In the genomic region with DNA sequence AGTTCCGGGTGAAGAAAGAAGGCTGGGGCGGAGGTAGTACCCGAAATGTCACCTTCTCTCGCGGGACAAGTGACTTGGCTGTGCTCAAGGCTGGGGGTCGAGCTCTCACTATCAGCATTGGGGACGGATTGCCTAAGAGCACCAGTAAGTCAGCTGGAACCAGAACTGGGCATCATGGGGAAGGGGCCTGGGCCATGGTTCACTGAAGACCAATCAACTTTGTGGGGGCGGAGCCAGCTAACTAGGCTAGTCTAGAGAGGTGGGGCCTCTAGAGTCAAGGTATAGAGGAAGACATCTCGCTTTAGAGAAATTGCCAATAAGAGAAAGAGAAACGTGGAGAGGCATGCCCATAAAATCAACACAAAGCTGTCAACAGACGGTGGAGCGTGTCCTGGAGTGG, we compare ENCODE assay signal across 33 mouse cellular contexts. TPM values are rescaled to one million over a fixed set of nuclear protein-coding genes. Genes with fewer than 3 reads are reported as not detected.
DNase-seq lines count a peak whose midpoint lies in the region; ATAC-seq and TF ChIP-seq lines count a peak whose summit lies in the region.
"Had no signal": no experiment of that assay in that cellular context is flagged by ENCODE, and none has a peak within 500 bp of the region (broad histone marks: within the 10 kb centered on the region; RNA-seq: fewer than 3 reads in every experiment).

No protein-coding gene starts in this region.

- H3K4me1 ChIP-seq in hindbrain, embryonic 14.5 days (replicated peaks; ENCODE audit: control insufficient read depth, insufficient read depth, low read length) = no peaks in the 10 kb centered on the region
- no peaks in the 10 kb centered on the region for H3K4me1 ChIP-seq in hindbrain, embryonic 11.5 days (replicated peaks; ENCODE audit: control insufficient read depth, insufficient read depth, low read length)
- peaks cover 4% of the 10 kb centered on the region for H3K4me1 ChIP-seq in ES-Bruce4 (ENCODE audit: control insufficient read depth, insufficient read depth, low read length)
- H3K4me1 ChIP-seq in lung, postnatal 0 days (ENCODE audit: insufficient read depth, low read depth, low read length) = no peaks in the 10 kb centered on the region
- H3K4me1 ChIP-seq: embryonic facial prominence, embryonic 10.5 days; embryonic facial prominence, embryonic 13.5 days; forebrain, embryonic 10.5 days; forebrain, embryonic 13.5 days; heart, embryonic 10.5 days; heart, embryonic 13.5 days; hindbrain, embryonic 12.5 days had no signal

- no peak for TF ChIP-seq CTCF in ES-Bruce4 (IDR thresholded peaks at IDR 0.05; ENCODE audit: low read depth, low read length)
- TF ChIP-seq CTCF in lung, postnatal 0 days (IDR thresholded peaks at IDR 0.05) = no peak

- no peak overlapping the region for H3K27ac ChIP-seq in hindbrain, embryonic 14.5 days
- no peak overlapping the region for H3K27ac ChIP-seq in hindbrain, embryonic 11.5 days (ENCODE audit: low read depth, low read length)
- H3K27ac ChIP-seq in ES-Bruce4 (ENCODE audit: insufficient read depth, low read length) = no peak overlapping the region
- no peak overlapping the region for H3K27ac ChIP-seq in lung, postnatal 0 days (ENCODE audit: low read length)
- H3K27ac ChIP-seq: embryonic facial prominence, embryonic 10.5 days; embryonic facial prominence, embryonic 13.5 days; forebrain, embryonic 10.5 days; forebrain, embryonic 13.5 days; heart, adult 2 months; heart, embryonic 10.5 days; heart, embryonic 13.5 days; hindbrain, embryonic 12.5 days; hindbrain, postnatal 0 days had no signal

- DNase-seq in hindbrain, embryonic 14.5 days (ENCODE audit: low spot score) = peak; percentile 14
- DNase-seq in hindbrain, embryonic 11.5 days (ENCODE audit: low spot score) = no peak
- DNase-seq in R1 (ENCODE audit: low read depth, low spot score) = peak; percentile 90
- DNase-seq in lung, postnatal 0 days (ENCODE audit: low spot score) = no peak
- DNase-seq in layer of hippocampus, postnatal 36 days = no peak
- DNase-seq: adrenal gland, adult 2 months; adrenal gland, postnatal 14 days; B cell, adult 2 months; cerebellum, adult 11-12 months; cerebellum, adult 8-10 months; cerebellum, postnatal 10 days; cerebellum, postnatal 36 days; embryo, embryonic 11 days; gastrocnemius, postnatal 10 days; heart, adult 2 months; heart, postnatal 14 days; heart, postnatal 4 days; kidney, adult 18-20 months had no signal

- TF ChIP-seq POLR2A in ES-Bruce4 (IDR thresholded peaks at IDR 0.05; ENCODE audit: insufficient read depth, low read length) = no peak

- peaks cover 4% of the 10 kb centered on the region; the same call in 1 of the 2 replicates for H3K9me3 ChIP-seq in hindbrain, embryonic 14.5 days (ENCODE audit: control insufficient read depth, low read length)
- H3K9me3 ChIP-seq in hindbrain, embryonic 11.5 days (ENCODE audit: control insufficient read depth, low read length) = no peaks in the 10 kb centered on the region
- H3K9me3 ChIP-seq in ES-Bruce4 (replicated peaks; ENCODE audit: control insufficient read depth, insufficient read depth, low read length, poor library complexity, severe bottlenecking) = no peaks in the 10 kb centered on the region; the same call in 1 of the 2 replicates
- no peaks in the 10 kb centered on the region for H3K9me3 ChIP-seq in lung, postnatal 0 days (ENCODE audit: low read length)

- no peaks in the 10 kb centered on the region for H3K27me3 ChIP-seq in hindbrain, embryonic 14.5 days (ENCODE audit: control insufficient read depth, insufficient read depth, low read length)
- no peaks in the 10 kb centered on the region for H3K27me3 ChIP-seq in hindbrain, embryonic 11.5 days (ENCODE audit: control insufficient read depth, insufficient read depth, low read length)
- H3K27me3 ChIP-seq in ES-Bruce4 (ENCODE audit: control insufficient read depth, insufficient read depth, low read length, poor library complexity, severe bottlenecking) = no peaks in the 10 kb centered on the region
- H3K27me3 ChIP-seq in lung, postnatal 0 days (replicated peaks; ENCODE audit: insufficient read depth, low read length) = no peaks in the 10 kb centered on the region
- H3K27me3 ChIP-seq: CH12.LX; embryonic facial prominence, embryonic 13.5 days; forebrain, embryonic 13.5 days; heart, embryonic 13.5 days; hindbrain, embryonic 12.5 days had no signal

- WGBS in hindbrain, embryonic 14.5 days = 87% methylated on average over 12 of the region's 12 CpGs
- 81% methylated on average over 12 of the region's 12 CpGs for WGBS in hindbrain, embryonic 11.5 days
- WGBS in lung, postnatal 0 days = 81% methylated on average over 12 of the region's 12 CpGs

- no peak overlapping the region for H3K9ac ChIP-seq in hindbrain, embryonic 14.5 days
- no peak overlapping the region for H3K9ac ChIP-seq in hindbrain, embryonic 11.5 days (ENCODE audit: low read depth, low read length)
- H3K9ac ChIP-seq in ES-Bruce4 (ENCODE audit: low read depth, poor library complexity, severe bottlenecking) = 0 out of 2 replicates have a peak overlapping the region, but pooled peaks have one; percentile 13
- H3K9ac ChIP-seq in lung, postnatal 0 days (replicated peaks; ENCODE audit: low read depth) = no peak overlapping the region
- H3K9ac ChIP-seq: embryonic facial prominence, embryonic 13.5 days; forebrain, embryonic 13.5 days; heart, embryonic 13.5 days; hindbrain, embryonic 12.5 days had no signal

- no peaks in the 10 kb centered on the region for H3K36me3 ChIP-seq in hindbrain, embryonic 14.5 days (replicated peaks; ENCODE audit: control insufficient read depth, insufficient read depth)
- H3K36me3 ChIP-seq in hindbrain, embryonic 11.5 days (ENCODE audit: control insufficient read depth, insufficient read depth, low read length) = no peaks in the 10 kb centered on the region
- no peaks in the 10 kb centered on the region for H3K36me3 ChIP-seq in ES-Bruce4 (ENCODE audit: control insufficient read depth, insufficient read depth, low read length, poor library complexity, severe bottlenecking)
- no peaks in the 10 kb centered on the region for H3K36me3 ChIP-seq in lung, postnatal 0 days (ENCODE audit: insufficient read depth, low read length)
- H3K36me3 ChIP-seq: embryonic facial prominence, embryonic 10.5 days; embryonic facial prominence, embryonic 13.5 days; forebrain, embryonic 10.5 days; heart, embryonic 10.5 days; heart, embryonic 13.5 days; hindbrain, embryonic 12.5 days had no signal

- H3K4me3 ChIP-seq in hindbrain, embryonic 14.5 days (replicated peaks; ENCODE audit: low read length) = no peak overlapping the region
- no peak overlapping the region for H3K4me3 ChIP-seq in hindbrain, embryonic 11.5 days (ENCODE audit: low read depth, low read length)
- peak overlapping the region; percentile 51 for H3K4me3 ChIP-seq in ES-Bruce4 (ENCODE audit: low read depth, low read length)
- H3K4me3 ChIP-seq in lung, postnatal 0 days (ENCODE audit: low read depth, low read length) = no peak overlapping the region
- H3K4me3 ChIP-seq: embryonic facial prominence, embryonic 10.5 days; embryonic facial prominence, embryonic 13.5 days; erythroblast, embryonic 14.5 days; forebrain, embryonic 10.5 days; forebrain, embryonic 13.5 days; heart, adult 2 months; heart, embryonic 10.5 days; heart, embryonic 13.5 days; hindbrain, embryonic 12.5 days had no signal

- TF ChIP-seq EP300 in ES-Bruce4 (IDR thresholded peaks at IDR 0.05; ENCODE audit: insufficient read depth, low read depth, low read length) = no peak
- TF ChIP-seq EP300 in lung, postnatal 0 days (IDR thresholded peaks at IDR 0.05) = no peak

- no peak overlapping the region for H3K4me2 ChIP-seq in hindbrain, embryonic 14.5 days (replicated peaks)
- no peak overlapping the region for H3K4me2 ChIP-seq in hindbrain, embryonic 11.5 days (replicated peaks; ENCODE audit: low read depth, low read length)
- H3K4me2 ChIP-seq in lung, postnatal 0 days (replicated peaks; ENCODE audit: low read depth, low read length) = no peak overlapping the region
- H3K4me2 ChIP-seq: embryonic facial prominence, embryonic 13.5 days; forebrain, embryonic 13.5 days; heart, embryonic 13.5 days; hindbrain, embryonic 12.5 days had no signal

- no peak for ATAC-seq in hindbrain, embryonic 14.5 days (ENCODE audit: low FRiP score)
- ATAC-seq in hindbrain, embryonic 11.5 days (ENCODE audit: low FRiP score) = no peak
- no peak for ATAC-seq in lung, postnatal 0 days
- no peak for ATAC-seq in erythroid progenitor cell, adult 5-6 weeks (replicated peaks; ENCODE audit: low FRiP score, poor library complexity, severe bottlenecking)
- ATAC-seq: forebrain, embryonic 13.5 days; forebrain, embryonic 16.5 days; hindbrain, postnatal 0 days; inflammation-experienced regulatory T-cells, adult 6 months; intestine, embryonic 16.5 days had no signal

RNA-seq across cellular contexts. Expression of a gene that starts 26.9 kb away (rescaled TPM):
- polyA plus RNA-seq in hindbrain, embryonic 14.5 days (2014; fragmentation: Nextera tagmentation; extraction: Ambion mirVana) = 81.3 and 85.9 TPM in 2 replicates
- polyA plus RNA-seq in hindbrain, embryonic 11.5 days (2014; fragmentation: Nextera tagmentation; extraction: Ambion mirVana) = 66.0 and 67.1 TPM in 2 replicates
- 31.9 and 39.5 TPM in 2 replicates for polyA plus RNA-seq in ES-Bruce4 (2011; ENCODE audit: insufficient read depth, insufficient read length, low read depth, missing spikeins)
- 30.5 and 34.2 TPM in 2 replicates for polyA plus RNA-seq in lung, postnatal 0 days (2015; fragmentation: Nextera tagmentation; extraction: Ambion mirVana)
- total RNA-seq in layer of hippocampus, postnatal 36 days (2021) = 10 to 100 TPM; 46.2 to 46.7 TPM
- total RNA-seq in erythroid progenitor cell, adult 5-6 weeks (2015; ENCODE audit: low replicate concordance) = 31.4 and 36.5 TPM in 2 replicates
- total RNA-seq in erythroid progenitor cell, adult 5-6 weeks (2017; ENCODE audit: low replicate concordance) = 22.3 and 28.9 TPM in 2 replicates

RNA-seq across cellular contexts. Expression of a gene that starts 35.9 kb away (rescaled TPM):
- polyA plus RNA-seq in hindbrain, embryonic 14.5 days (2014; fragmentation: Nextera tagmentation; extraction: Ambion mirVana) = 0.37 and 0.70 TPM in 2 replicates
- polyA plus RNA-seq in hindbrain, embryonic 11.5 days (2014; fragmentation: Nextera tagmentation; extraction: Ambion mirVana) = 0.46 and 0.71 TPM in 2 replicates
- not detected in 2 replicates for polyA plus RNA-seq in ES-Bruce4 (2011; ENCODE audit: insufficient read depth, insufficient read length, low read depth, missing spikeins)
- polyA plus RNA-seq in lung, postnatal 0 days (2015; fragmentation: Nextera tagmentation; extraction: Ambion mirVana) = 1.00 and 1.3 TPM in 2 replicates
- total RNA-seq in layer of hippocampus, postnatal 36 days (2021) = under 1 TPM in 1 of 2 experiments, not detected in 1; 0.50 TPM
- total RNA-seq in erythroid progenitor cell, adult 5-6 weeks (2015; ENCODE audit: low replicate concordance) = 5.4 and 7.6 TPM in 2 replicates
- 5.4 and 12.7 TPM in 2 replicates for total RNA-seq in erythroid progenitor cell, adult 5-6 weeks (2017; ENCODE audit: low replicate concordance)
- total RNA-seq: heart, postnatal 4 days; hindbrain, postnatal 0 days had no signal
- polyA plus RNA-seq: adrenal gland, adult 2 months had no signal

RNA-seq across cellular contexts. Expression of a gene that starts 46.4 kb away (rescaled TPM):
- polyA plus RNA-seq in hindbrain, embryonic 14.5 days (2014; fragmentation: Nextera tagmentation; extraction: Ambion mirVana) = 1.7 and 2.0 TPM in 2 replicates
- polyA plus RNA-seq in hindbrain, embryonic 11.5 days (2014; fragmentation: Nextera tagmentation; extraction: Ambion mirVana) = 1.6 and 3.0 TPM in 2 replicates
- 0.18 TPM in 1 of 2 replicates, not detected in the other for polyA plus RNA-seq in ES-Bruce4 (2011; ENCODE audit: insufficient read depth, insufficient read length, low read depth, missing spikeins)
- 6.5 and 8.1 TPM in 2 replicates for polyA plus RNA-seq in lung, postnatal 0 days (2015; fragmentation: Nextera tagmentation; extraction: Ambion mirVana)
- 1 to 10 TPM; 1.4 to 1.8 TPM for total RNA-seq in layer of hippocampus, postnatal 36 days (2021)
- 20.2 and 36.5 TPM in 2 replicates for total RNA-seq in erythroid progenitor cell, adult 5-6 weeks (2015; ENCODE audit: low replicate concordance)
- 21.4 TPM in 2 replicates for total RNA-seq in erythroid progenitor cell, adult 5-6 weeks (2017; ENCODE audit: low replicate concordance)

Comparison
In these comparisons a context has a peak if more than half of its experiments do, and no peak if none do; other contexts are left out.
1. DNase-seq: peak in hindbrain, embryonic 14.5 days (single experiment) and R1 (single experiment); none in hindbrain, embryonic 11.5 days (single experiment), lung, postnatal 0 days (single experiment) and layer of hippocampus, postnatal 36 days (0 of 2).